25 mouse cellular contexts compared by ENCODE assay signal in genomic region chr9:120201743-120202142, GRCm38 (mm10). TPM values are rescaled to one million over a fixed set of nuclear protein-coding genes. Genes with fewer than 3 reads are reported as not detected.
"Had no signal": no experiment of that assay in that cellular context is flagged by ENCODE, and none has a peak within 500 bp of the region (broad histone marks: within the 10 kb centered on the region; RNA-seq: fewer than 3 reads in every experiment).

No protein-coding gene starts in this region.

- ATAC-seq: midbrain, embryonic 13.5 days had no signal

- H3K4me3 ChIP-seq: limb, embryonic 12.5 days; limb, embryonic 15.5 days; lung, embryonic 15.5 days; megakaryocyte, embryonic 14.5 days; midbrain, embryonic 10.5 days; midbrain, embryonic 13.5 days; neural tube, embryonic 12.5 days; neural tube, embryonic 15.5 days; stomach, embryonic 15.5 days had no signal

- H3K4me1 ChIP-seq: limb, embryonic 12.5 days; megakaryocyte, embryonic 14.5 days; midbrain, embryonic 10.5 days; midbrain, embryonic 13.5 days; neural tube, embryonic 12.5 days; stomach, embryonic 15.5 days had no signal

- H3K4me2 ChIP-seq: limb, embryonic 12.5 days; limb, embryonic 15.5 days; liver, embryonic 11.5 days; lung, embryonic 15.5 days; midbrain, embryonic 13.5 days; neural tube, embryonic 12.5 days; neural tube, embryonic 15.5 days; stomach, embryonic 15.5 days had no signal

- H3K36me3 ChIP-seq: limb, embryonic 12.5 days; limb, embryonic 15.5 days; lung, embryonic 15.5 days; midbrain, embryonic 10.5 days; midbrain, embryonic 13.5 days; neural tube, embryonic 12.5 days; neural tube, embryonic 15.5 days; stomach, embryonic 15.5 days had no signal

- H3K27ac ChIP-seq: limb, embryonic 12.5 days; limb, embryonic 15.5 days; liver, embryonic 14.5 days; lung, embryonic 15.5 days; midbrain, embryonic 10.5 days; midbrain, embryonic 13.5 days; neural tube, embryonic 12.5 days; neural tube, embryonic 15.5 days; stomach, embryonic 15.5 days had no signal

- H3K9ac ChIP-seq: limb, embryonic 12.5 days; limb, embryonic 15.5 days; liver, embryonic 14.5 days; lung, embryonic 15.5 days; midbrain, embryonic 13.5 days; neural tube, embryonic 12.5 days; neural tube, embryonic 15.5 days; stomach, embryonic 15.5 days had no signal

- DNase-seq: kidney, adult 9 months; kidney, postnatal 14 days; kidney, postnatal 4 days; left cerebral cortex, postnatal 4 days; lung, adult 18-20 months; lung, postnatal 10 days; lung, postnatal 36 days; right cerebral cortex, adult 18-20 months; right cerebral cortex, postnatal 14 days; right cerebral cortex, postnatal 4 days; spleen, adult 18-20 months; thymus, postnatal 25 days had no signal

- H3K9me3 ChIP-seq: lung, embryonic 15.5 days; midbrain, embryonic 10.5 days; midbrain, embryonic 13.5 days; neural tube, embryonic 12.5 days; neural tube, embryonic 15.5 days; stomach, embryonic 15.5 days had no signal

- H3K27me3 ChIP-seq: limb, embryonic 12.5 days; lung, embryonic 15.5 days; midbrain, embryonic 13.5 days; neural tube, embryonic 12.5 days; neural tube, embryonic 15.5 days had no signal

RNA-seq across cellular contexts. Expression of gene Mobp, which starts 52.2 kb away (rescaled TPM):
- polyA plus RNA-seq: kidney, embryonic 16.5 days; limb, embryonic 12.5 days; liver, embryonic 11.5 days; lung, embryonic 15.5 days; thymus, postnatal 0 days had no signal
